Mouse (Mus musculus) kidney, embryonic 14.5 days (tissue): ENCODE data around the gene Gm45623. TPM values are rescaled to one million over a fixed set of nuclear protein-coding genes. Genes with fewer than 3 reads are reported as not detected.
A peak's percentile ranks its signal among the peaks of the same experiment; 100 is the strongest.

Experiments
- ATAC-seq: fragments of 200-750 bp; cut with Nextera tagmentation; 2 replicates; pipeline ENCODE4 v1.8.0; 2017; ENCODE audit warnings: moderate number of reproducible peaks, mild to moderate bottlenecking, moderate TSS enrichment, moderate library complexity; ENCODE audit not compliant: low FRiP score, low TSS enrichment
- H3K27ac ChIP-seq: fragments of 300-500 bp; sonication (generic); 2 replicates; pipeline ENCODE4 v1.5.1; 2014; ENCODE audit warnings: low read depth, mild to moderate bottlenecking, low read length, moderate library complexity, mixed read lengths
- H3K27me3 ChIP-seq: fragments of 300-500 bp; sonication (generic); 2 replicates; pipeline ENCODE4 v1.6.1; 2014; ENCODE audit warnings: mild to moderate bottlenecking, low read length; ENCODE audit not compliant: control insufficient read depth, insufficient read depth
- H3K36me3 ChIP-seq: fragments of 300-500 bp; sonication (generic); 2 replicates; pipeline ENCODE4 v1.6.1; 2014; ENCODE audit warnings: low read length, mixed read lengths; ENCODE audit not compliant: control insufficient read depth, insufficient read depth
- H3K4me1 ChIP-seq: fragments of 300-500 bp; sonication (generic); 2 replicates; pipeline ENCODE4 v1.6.1; 2014; ENCODE audit warnings: low read length, mixed read lengths; ENCODE audit not compliant: control insufficient read depth, insufficient read depth
- H3K4me2 ChIP-seq: fragments of 300-500 bp; sonication (generic); replicated peaks from 2 replicates; pipeline ENCODE4 v1.6.1; 2014; ENCODE audit warnings: low read depth, mild to moderate bottlenecking, low read length
- H3K4me3 ChIP-seq: fragments of 300-500 bp; sonication (generic); 2 replicates; pipeline ENCODE4 v1.5.1; 2014; ENCODE audit warnings: mild to moderate bottlenecking, low read length
- H3K9ac ChIP-seq: fragments of 300-500 bp; sonication (generic); 2 replicates; pipeline ENCODE4 v1.6.1; 2014; ENCODE audit warnings: low read depth, mild to moderate bottlenecking, low read length, moderate library complexity
- H3K9me3 ChIP-seq: fragments of 300-500 bp; sonication (generic); 2 replicates; pipeline ENCODE4 v1.6.1; 2016; ENCODE audit warnings: low read length; ENCODE audit not compliant: control insufficient read depth
- WGBS: fragments of 180-500 bp; shearing (Covaris S2); extraction: QIAGEN DNeasy Blood & Tissue Kit; methylation state at CpG from one replicate; pipeline ENCODE4 v1.1.7; 2014; 5-methylcytosine and 5-hydroxymethylcytosine counted together
- polyA plus RNA-seq: library from polyadenylated mRNA; unstranded; fragments of >200 nt; fragmentation: Nextera tagmentation; extraction: Ambion mirVana; gene quantifications from 2 replicates; pipeline ENCODE4 v1.2.1, GENCODE M21; 2014

Gene Gm45623
- 0.15 TPM in 1 of 2 replicates, not detected in the other for polyA plus RNA-seq

DNA sequence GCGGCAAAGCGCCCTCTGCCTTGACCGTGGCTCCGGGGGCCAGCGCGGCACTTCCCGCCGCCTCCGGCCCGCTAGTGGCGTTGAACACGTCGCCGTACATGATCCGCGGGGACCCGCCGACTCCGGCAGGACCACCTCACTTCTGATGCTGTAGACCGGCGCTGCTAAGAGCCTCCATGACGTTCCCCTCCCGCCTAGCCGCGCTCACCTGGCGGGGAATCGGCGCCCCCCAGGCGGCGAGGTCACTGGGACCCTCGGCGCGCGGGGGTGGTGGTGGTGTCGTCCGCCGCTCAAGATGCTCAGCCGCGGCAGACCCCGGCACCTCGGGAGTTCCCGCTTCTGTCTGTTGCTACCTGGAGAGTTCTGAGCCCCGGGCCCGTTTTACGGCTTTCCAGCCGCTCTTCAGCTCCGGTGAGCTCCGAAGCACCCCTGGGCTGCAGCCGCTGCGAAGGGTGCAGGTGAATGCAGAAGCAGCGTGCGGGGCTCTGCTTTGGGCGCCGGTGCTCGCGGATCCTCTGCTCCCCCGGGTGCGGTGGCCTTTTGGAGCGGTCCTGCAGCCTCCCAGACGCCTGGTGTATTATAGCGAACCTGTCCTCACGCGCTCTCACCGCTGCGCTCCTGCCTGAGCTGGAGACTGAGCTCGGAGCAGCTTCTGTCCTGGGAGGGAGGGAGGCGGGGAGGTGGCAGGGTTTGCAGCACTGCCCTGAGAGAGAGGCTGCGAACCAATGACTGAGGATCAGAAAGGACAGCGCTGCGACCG, at the start of gene Gm45623:
TSS of gene Gm45623 (minus strand) at position 636 of the 760 bp plus-strand sequence.
- Histone ChIP-seq H3K27me3 (peaks cover 38% of the 10 kb centered on the region), H3K36me3 (no peaks in the 10 kb centered on the region), H3K9ac (peak within 1 kb of the TSS; percentile 45), H3K4me3 (peak within 1 kb of the TSS; percentile 50), H3K4me2 (peak within 1 kb of the TSS; percentile 94), H3K9me3 (no peaks in the 10 kb centered on the region), H3K27ac (no peak within 1 kb of the TSS), H3K4me1 (peaks cover 11% of the 10 kb centered on the region; the same call in 1 of the 2 replicates)
- under 1% methylated on average over 68 of the region's 71 CpGs for WGBS
- ATAC-seq, result no peak

DNA sequence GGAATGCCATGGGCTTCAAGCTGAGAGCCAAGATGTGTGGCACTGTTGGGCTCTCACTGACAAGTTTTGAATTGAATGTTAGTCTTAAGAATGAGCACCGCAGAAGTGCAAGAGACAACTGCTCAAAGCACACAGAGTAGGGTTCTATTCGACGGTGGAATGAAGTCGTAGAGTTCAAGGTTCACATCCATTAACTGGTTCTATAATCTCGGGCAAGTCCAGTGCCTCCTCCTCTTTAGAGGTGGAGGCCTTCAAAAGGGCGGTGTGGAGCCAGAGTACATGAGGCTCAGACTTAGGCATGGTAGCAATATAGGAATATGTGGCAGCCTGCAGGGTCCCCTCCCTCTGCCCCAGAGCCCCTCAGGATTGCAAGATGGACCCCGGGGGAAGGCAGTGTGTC, 43.8 kb upstream of the Gm45623 start:
- Histone ChIP-seq H3K4me1 (no peaks in the 10 kb centered on the region), H3K4me2 (no peak overlapping the region), H3K4me3 (no peak overlapping the region), H3K9me3 (no peaks in the 10 kb centered on the region), H3K27ac (no peak overlapping the region), H3K9ac (no peak overlapping the region), H3K36me3 (no peaks in the 10 kb centered on the region), H3K27me3 (no peaks in the 10 kb centered on the region)
- no peak for ATAC-seq
- 78% methylated on average over 7 of the region's 7 CpGs for WGBS

DNA sequence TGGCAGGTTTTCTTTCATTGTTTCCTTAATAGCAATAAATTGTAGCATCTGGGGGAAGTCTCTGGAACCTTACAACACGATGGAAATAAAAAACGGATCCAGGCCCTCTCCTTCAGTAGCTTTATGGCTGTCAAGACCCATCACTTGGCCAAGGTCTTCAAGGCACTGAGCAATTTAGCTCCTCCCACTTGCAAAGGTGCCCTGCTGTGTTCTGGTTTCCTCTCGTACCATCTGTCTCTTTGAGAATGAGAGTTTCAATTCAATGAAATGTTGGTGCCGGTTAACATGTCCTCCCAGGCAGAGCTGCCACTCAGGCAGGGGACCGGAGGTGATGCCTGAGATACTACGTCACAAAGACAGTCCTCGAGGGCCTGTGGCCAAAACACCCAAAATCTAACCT, 41.9 kb upstream of the Gm45623 start:
- Histone ChIP-seq H3K4me3 (no peak overlapping the region), H3K4me1 (no peaks in the 10 kb centered on the region), H3K27ac (no peak overlapping the region), H3K9me3 (no peaks in the 10 kb centered on the region), H3K4me2 (no peak overlapping the region), H3K9ac (no peak overlapping the region), H3K36me3 (no peaks in the 10 kb centered on the region), H3K27me3 (no peaks in the 10 kb centered on the region)
- 76% methylated on average over 7 of the region's 7 CpGs for WGBS
- ATAC-seq, result no peak

DNA sequence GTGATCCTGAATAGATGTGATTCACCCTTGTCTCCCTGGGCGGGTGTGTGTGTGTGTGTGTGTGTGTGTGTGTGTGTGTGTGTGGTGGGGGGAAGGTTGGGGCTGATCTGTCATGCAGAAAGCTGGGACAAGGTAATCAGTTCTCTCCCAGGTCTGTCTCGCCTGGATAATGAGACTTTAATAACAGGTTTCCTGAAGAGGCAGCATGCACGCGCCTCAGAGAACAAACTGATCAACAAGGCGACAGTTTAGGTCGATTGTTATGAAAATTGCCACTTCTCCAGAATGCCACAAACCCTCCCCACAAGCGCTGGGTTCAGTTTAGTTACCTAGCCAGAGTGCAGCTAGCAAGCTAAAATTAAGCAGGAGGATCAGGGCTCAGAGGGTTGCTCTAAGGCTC, 40.8 kb upstream of the Gm45623 start:
- H3K27me3 ChIP-seq, result no peaks in the 10 kb centered on the region
- H3K4me1 ChIP-seq, result no peaks in the 10 kb centered on the region
- no peaks in the 10 kb centered on the region for H3K36me3 ChIP-seq
- no peaks in the 10 kb centered on the region for H3K9me3 ChIP-seq
- no peak overlapping the region for H3K4me3 ChIP-seq
- no peak overlapping the region for H3K27ac ChIP-seq
- no peak for ATAC-seq
- no peak overlapping the region for H3K9ac ChIP-seq
- no peak overlapping the region for H3K4me2 ChIP-seq
- WGBS, result 52% methylated on average over 7 of the region's 7 CpGs

DNA sequence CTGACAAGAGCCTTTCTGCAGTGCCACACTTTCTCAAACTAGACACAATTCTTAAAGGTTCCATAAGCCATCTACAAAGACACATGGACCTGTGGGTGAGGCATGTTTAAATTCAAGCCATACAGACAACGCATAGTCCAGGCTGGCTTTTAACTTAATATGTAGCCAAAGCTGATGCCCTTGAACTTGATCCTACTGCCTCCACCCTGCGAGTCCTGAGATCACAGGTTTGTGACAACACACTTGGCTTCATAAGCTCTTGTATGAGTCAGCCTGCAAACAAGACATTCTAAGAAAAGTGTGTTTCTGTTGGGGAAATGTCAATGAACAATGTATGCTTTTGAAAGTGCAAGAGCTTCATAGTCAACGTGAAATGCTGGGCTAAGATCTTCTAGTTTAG, 39.2 kb upstream of the Gm45623 start:
- no peaks in the 10 kb centered on the region for H3K4me1 ChIP-seq
- no peak overlapping the region for H3K4me2 ChIP-seq
- WGBS, result 84% methylated on average over 3 of the region's 3 CpGs
- H3K4me3 ChIP-seq, result no peak overlapping the region
- H3K27me3 ChIP-seq, result no peaks in the 10 kb centered on the region
- H3K9me3 ChIP-seq, result no peaks in the 10 kb centered on the region
- no peak overlapping the region for H3K9ac ChIP-seq
- H3K36me3 ChIP-seq, result no peaks in the 10 kb centered on the region
- no peak overlapping the region for H3K27ac ChIP-seq
- ATAC-seq, result no peak

DNA sequence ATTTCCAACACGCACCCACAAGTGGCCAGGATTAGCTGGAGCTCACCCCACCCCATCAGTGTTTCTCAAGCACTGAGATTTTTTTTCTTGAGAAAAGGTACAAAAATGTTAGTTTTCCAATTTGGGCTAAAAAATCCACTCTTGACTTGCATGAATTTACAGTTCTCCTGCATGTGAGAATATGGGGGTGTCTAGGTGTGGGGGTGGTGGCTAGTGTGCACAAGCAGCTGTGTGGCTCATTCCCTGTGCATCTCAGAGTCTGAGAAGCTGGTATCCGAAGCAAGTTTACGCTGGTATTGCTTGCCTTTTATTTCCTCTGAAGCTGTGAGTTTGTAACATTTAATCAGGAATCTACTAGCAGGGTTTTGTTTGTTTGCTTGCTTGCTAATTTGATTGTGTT, 37.1 kb upstream of the Gm45623 start:
- Histone ChIP-seq H3K36me3 (no peaks in the 10 kb centered on the region), H3K9me3 (no peaks in the 10 kb centered on the region), H3K27ac (no peak overlapping the region), H3K4me1 (no peaks in the 10 kb centered on the region), H3K4me3 (no peak overlapping the region), H3K4me2 (no peak overlapping the region), H3K9ac (no peak overlapping the region), H3K27me3 (no peaks in the 10 kb centered on the region)
- WGBS, result 92% methylated on average over 3 of the region's 3 CpGs
- ATAC-seq, result no peak

DNA sequence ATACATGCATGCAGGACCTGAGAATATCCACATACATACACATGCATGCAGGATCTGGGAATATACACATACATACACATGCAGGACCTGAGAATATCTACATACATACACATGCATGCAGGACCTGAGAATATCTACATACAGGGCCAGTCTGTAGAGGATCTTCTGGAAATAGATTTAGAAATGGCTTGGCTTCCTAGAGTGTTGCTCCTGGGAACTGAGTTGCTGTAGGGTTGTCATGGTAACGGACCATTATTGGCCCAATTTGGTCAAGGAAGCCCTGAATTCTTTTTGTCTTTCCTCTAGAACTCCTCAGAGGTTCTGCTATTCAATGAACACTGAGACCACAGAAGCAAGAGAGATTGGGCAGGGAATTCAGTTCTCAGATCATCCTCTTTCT, 29.0 kb upstream of the Gm45623 start:
- Histone ChIP-seq H3K4me2 (no peak overlapping the region), H3K9me3 (peaks cover 4% of the 10 kb centered on the region; the same call in 1 of the 2 replicates), H3K27ac (no peak overlapping the region), H3K27me3 (no peaks in the 10 kb centered on the region), H3K36me3 (no peaks in the 10 kb centered on the region), H3K9ac (no peak overlapping the region), H3K4me1 (no peaks in the 10 kb centered on the region), H3K4me3 (no peak overlapping the region)
- ATAC-seq, result no peak
- WGBS, result 79% methylated on average over 1 of the region's 1 CpGs

DNA sequence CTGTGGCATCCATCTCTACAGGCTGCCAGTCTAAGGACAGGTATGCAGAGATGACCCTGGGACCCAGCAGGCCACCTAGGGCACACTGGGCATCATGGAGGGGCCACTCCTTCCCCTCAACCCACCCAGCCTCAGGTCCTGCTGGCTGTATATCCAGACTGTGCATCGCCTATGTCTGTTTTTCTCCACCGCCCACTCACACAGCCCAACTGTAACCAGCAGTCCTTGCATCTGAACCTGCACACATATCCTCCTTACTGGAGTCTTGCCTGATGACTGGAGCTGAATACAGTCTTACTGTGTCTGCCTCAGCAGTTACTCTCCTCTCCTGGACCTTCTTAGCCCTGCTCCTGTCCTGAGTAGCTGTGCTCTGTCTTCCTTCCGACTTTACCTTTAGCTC, 28.1 kb upstream of the Gm45623 start:
- H3K4me3 ChIP-seq, result no peak overlapping the region
- H3K4me2 ChIP-seq, result no peak overlapping the region
- H3K9me3 ChIP-seq, result peaks cover 4% of the 10 kb centered on the region; the same call in 1 of the 2 replicates
- H3K36me3 ChIP-seq, result no peaks in the 10 kb centered on the region
- no peak for ATAC-seq
- 79% methylated on average over 3 of the region's 3 CpGs for WGBS
- H3K27me3 ChIP-seq, result no peaks in the 10 kb centered on the region
- H3K9ac ChIP-seq, result no peak overlapping the region
- no peaks in the 10 kb centered on the region for H3K4me1 ChIP-seq
- H3K27ac ChIP-seq, result no peak overlapping the region

DNA sequence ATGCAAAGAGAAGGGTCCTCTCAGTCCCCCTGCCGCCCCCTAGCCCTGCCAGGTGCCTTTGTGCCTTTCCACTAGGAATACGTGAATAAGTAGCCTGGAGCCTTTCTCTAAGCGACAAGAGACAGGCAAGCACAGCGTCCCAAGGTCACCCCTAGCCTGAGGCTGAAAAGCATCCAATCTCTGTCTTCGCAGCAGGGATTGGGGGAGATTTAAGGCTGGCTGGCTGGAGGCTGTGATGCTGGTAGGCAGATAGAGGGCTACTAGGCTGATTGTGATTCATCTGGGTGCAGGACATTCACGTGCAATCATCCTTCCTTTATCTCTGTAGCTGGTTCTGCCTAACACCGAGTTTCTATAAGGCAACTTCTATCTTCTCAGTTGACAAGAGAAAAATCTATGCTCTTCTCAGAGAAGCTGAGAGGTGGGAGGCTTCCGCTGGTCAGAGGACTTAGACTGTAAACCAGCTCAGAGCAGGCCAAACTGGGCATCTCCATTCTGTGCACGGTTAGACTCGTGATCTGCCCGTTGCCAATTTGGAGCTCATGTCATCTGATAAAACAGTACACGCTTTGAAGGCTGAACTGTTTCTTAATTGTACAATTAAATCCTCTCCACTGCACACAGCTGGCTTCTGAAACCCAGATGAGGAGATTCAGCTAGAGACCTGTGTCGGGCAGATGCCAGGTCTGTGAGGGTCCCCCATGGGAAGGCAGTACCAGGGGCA, 27.3 kb upstream of the Gm45623 start:
- Histone ChIP-seq H3K9ac (no peak overlapping the region), H3K4me1 (0 out of 2 replicates have a peak, but pooled peaks cover 3% of the 10 kb centered on the region), H3K27ac (no peak overlapping the region), H3K36me3 (no peaks in the 10 kb centered on the region), H3K9me3 (peaks cover 4% of the 10 kb centered on the region; the same call in 1 of the 2 replicates), H3K27me3 (no peaks in the 10 kb centered on the region), H3K4me2 (no peak overlapping the region), H3K4me3 (no peak overlapping the region)
- no peak for ATAC-seq
- WGBS, result 68% methylated on average over 13 of the region's 13 CpGs
